Mouse (Mus musculus): ENCODE measurements around the gene Lrrc38. TPM values are rescaled to one million over a fixed set of nuclear protein-coding genes. Genes with fewer than 3 reads are reported as not detected.
A peak's percentile ranks its signal among the peaks of the same experiment; 100 is the strongest.

Gene Lrrc38
- 0.17 and 0.31 TPM in 2 replicates for polyA plus RNA-seq (2015; fragmentation: Nextera tagmentation; extraction: Ambion mirVana)

- peak; percentile 72 for ATAC-seq (replicated peaks; ENCODE audit: low FRiP score)
- Histone ChIP-seq H3K36me3 (no peaks in the 10 kb centered on the region), H3K9ac (peak within 1 kb of the TSS; percentile 32; the same call in 1 of the 2 replicates), H3K27ac (no peak within 1 kb of the TSS), H3K4me2 (peak within 1 kb of the TSS; percentile 94), H3K4me1 (peaks cover 15% of the 10 kb centered on the region), H3K9me3 (replicated peaks) (no peaks in the 10 kb centered on the region), H3K4me3 (replicated peaks) (peak within 1 kb of the TSS; percentile 50), H3K27me3 (peaks cover 61% of the 10 kb centered on the region)
- WGBS: 1% methylated on average over 19 of the region's 19 CpGs
Measured at GRCm38 (mm10) chr4:143349484-143349906, at the start of gene Lrrc38. Gene Lrrc38 (plus strand): TSS chr4:143349757.

- no peak for ATAC-seq (replicated peaks; ENCODE audit: low FRiP score)
- Histone ChIP-seq H3K4me1 (peaks cover 61% of the 10 kb centered on the region), H3K4me3 (replicated peaks) (peak overlapping the region; percentile 49), H3K9me3 (replicated peaks) (no peaks in the 10 kb centered on the region), H3K36me3 (no peaks in the 10 kb centered on the region), H3K27ac (peak overlapping the region; percentile 48; the same call in 1 of the 2 replicates), H3K9ac (peak overlapping the region; percentile 39), H3K27me3 (peaks cover 7% of the 10 kb centered on the region; the same call in 1 of the 2 replicates), H3K4me2 (peak overlapping the region; percentile 66)
- 8% methylated on average over 12 of the region's 12 CpGs for WGBS
Measured at GRCm38 (mm10) chr4:143300113-143300688, 49.4 kb upstream of the Lrrc38 start.

- Histone ChIP-seq H3K4me1 (peaks cover 53% of the 10 kb centered on the region), H3K36me3 (no peaks in the 10 kb centered on the region), H3K27ac (no peak overlapping the region), H3K4me2 (peak overlapping the region; percentile 66), H3K4me3 (replicated peaks) (peak overlapping the region; percentile 49), H3K9me3 (replicated peaks) (no peaks in the 10 kb centered on the region), H3K9ac (no peak overlapping the region), H3K27me3 (peaks cover 7% of the 10 kb centered on the region; the same call in 1 of the 2 replicates)
- 24% methylated on average over 5 of the region's 5 CpGs for WGBS
- ATAC-seq (replicated peaks; ENCODE audit: low FRiP score): no peak
Measured at GRCm38 (mm10) chr4:143301042-143301441, 48.5 kb upstream of the Lrrc38 start.

DNA sequence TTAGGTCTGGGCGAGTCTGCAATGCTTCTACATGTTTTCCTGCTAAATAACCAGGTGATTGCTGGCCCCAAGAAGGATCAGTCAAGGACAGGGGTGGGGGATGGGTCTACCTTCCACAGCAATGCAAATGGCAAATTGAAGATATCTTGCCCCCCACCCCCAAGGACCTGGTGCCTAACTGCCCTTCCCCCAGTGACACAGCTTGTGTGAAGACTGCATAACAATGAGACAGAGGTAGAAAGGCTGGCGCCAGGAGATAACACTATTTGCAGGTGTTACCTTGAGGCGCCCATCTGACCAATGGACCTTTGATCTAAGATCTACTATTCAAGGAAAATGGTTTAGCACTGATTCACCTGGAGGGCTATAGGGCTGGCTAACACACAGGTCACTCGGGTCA lies 47.7 kb upstream of the Lrrc38 start:
- Histone ChIP-seq H3K27me3 (peaks cover 7% of the 10 kb centered on the region; the same call in 1 of the 2 replicates), H3K4me2 (no peak overlapping the region), H3K9me3 (replicated peaks) (no peaks in the 10 kb centered on the region), H3K36me3 (no peaks in the 10 kb centered on the region), H3K4me1 (peaks cover 46% of the 10 kb centered on the region), H3K9ac (no peak overlapping the region), H3K4me3 (replicated peaks) (no peak overlapping the region), H3K27ac (no peak overlapping the region)
- 60% methylated on average over 4 of the region's 4 CpGs for WGBS
- ATAC-seq (replicated peaks; ENCODE audit: low FRiP score): no peak

DNA sequence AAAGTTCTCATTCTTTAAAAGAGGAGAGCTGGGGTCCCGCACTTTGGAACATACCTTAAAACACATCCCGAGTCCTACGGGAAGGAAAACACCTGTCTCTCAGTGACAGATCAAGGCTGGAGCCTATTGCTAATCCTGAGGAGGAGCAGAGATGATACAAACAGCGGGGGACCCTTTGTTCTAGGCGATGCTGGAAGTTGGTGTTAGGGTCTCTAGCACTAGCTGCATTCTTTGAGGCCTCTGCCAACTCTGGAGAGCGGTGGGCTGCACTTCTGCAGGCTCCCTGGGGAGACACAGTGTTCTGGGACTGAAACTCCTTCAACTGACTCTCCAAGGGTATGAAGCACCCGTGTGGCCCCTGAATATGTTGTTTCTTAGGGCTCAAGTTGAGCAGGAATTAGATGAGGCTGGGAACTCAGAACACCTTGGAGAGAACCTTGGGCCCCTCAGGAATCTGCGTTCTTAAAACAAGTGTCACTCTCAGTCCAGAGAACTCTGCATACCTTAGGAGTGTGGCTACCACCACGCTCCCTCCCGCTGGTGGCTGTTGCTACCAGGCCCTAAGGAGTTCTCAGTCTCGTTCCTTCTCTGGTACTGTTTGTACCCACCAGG lies 47.2 kb upstream of the Lrrc38 start:
- Histone ChIP-seq H3K27ac (no peak overlapping the region), H3K4me3 (replicated peaks) (no peak overlapping the region), H3K4me1 (peaks cover 41% of the 10 kb centered on the region), H3K36me3 (no peaks in the 10 kb centered on the region), H3K9me3 (replicated peaks) (no peaks in the 10 kb centered on the region), H3K27me3 (peaks cover 7% of the 10 kb centered on the region; the same call in 1 of the 2 replicates), H3K9ac (no peak overlapping the region), H3K4me2 (no peak overlapping the region)
- no peak for ATAC-seq (replicated peaks; ENCODE audit: low FRiP score)
- 65% methylated on average over 11 of the region's 11 CpGs for WGBS

DNA sequence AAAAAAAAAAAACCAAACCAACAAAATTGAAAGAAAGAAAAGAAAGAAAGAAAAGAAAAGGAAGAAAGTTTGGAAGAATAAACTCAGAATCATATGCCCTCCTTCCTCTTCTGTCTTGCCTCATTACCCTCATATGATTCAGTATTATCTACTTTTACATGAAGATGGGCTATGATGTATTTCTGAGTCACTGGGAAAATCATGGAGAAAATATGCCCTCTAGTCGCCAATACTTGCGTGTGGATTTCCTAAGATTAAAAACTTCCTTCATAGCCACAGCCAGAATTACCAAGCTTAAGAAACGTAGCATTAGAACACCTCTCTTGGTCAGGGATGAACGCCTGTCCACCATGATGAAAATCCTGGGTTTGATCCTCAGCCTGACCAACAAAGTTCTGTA lies 44.5 kb upstream of the Lrrc38 start:
- ATAC-seq (replicated peaks; ENCODE audit: low FRiP score): no peak
- Histone ChIP-seq H3K4me1 (peaks cover 20% of the 10 kb centered on the region), H3K36me3 (no peaks in the 10 kb centered on the region), H3K4me2 (no peak overlapping the region), H3K9ac (no peak overlapping the region), H3K9me3 (replicated peaks) (no peaks in the 10 kb centered on the region), H3K27me3 (peaks cover 5% of the 10 kb centered on the region; the same call in 1 of the 2 replicates), H3K27ac (no peak overlapping the region), H3K4me3 (replicated peaks) (no peak overlapping the region)
- WGBS: 90% methylated on average over 4 of the region's 4 CpGs

- no peak overlapping the region for H3K4me3 ChIP-seq (replicated peaks)
- 53% methylated on average over 5 of the region's 5 CpGs for WGBS
- H3K27me3 ChIP-seq: no peaks in the 10 kb centered on the region
- H3K4me1 ChIP-seq: peaks cover 9% of the 10 kb centered on the region
- no peak for ATAC-seq (replicated peaks; ENCODE audit: low FRiP score)
- no peak overlapping the region for H3K27ac ChIP-seq
- H3K9me3 ChIP-seq (replicated peaks): no peaks in the 10 kb centered on the region
- H3K4me2 ChIP-seq: no peak overlapping the region
- no peak overlapping the region for H3K9ac ChIP-seq
- no peaks in the 10 kb centered on the region for H3K36me3 ChIP-seq
Measured at GRCm38 (mm10) chr4:143305987-143306772, 43.4 kb upstream of the Lrrc38 start.

- H3K4me1 ChIP-seq: no peaks in the 10 kb centered on the region
- no peak overlapping the region for H3K4me3 ChIP-seq (replicated peaks)
- H3K27me3 ChIP-seq: no peaks in the 10 kb centered on the region
- ATAC-seq (replicated peaks; ENCODE audit: low FRiP score): no peak
- no peak overlapping the region for H3K9ac ChIP-seq
- no peak overlapping the region for H3K27ac ChIP-seq
- no peaks in the 10 kb centered on the region for H3K9me3 ChIP-seq (replicated peaks)
- 63% methylated on average over 2 of the region's 2 CpGs for WGBS
- H3K4me2 ChIP-seq: no peak overlapping the region
- no peaks in the 10 kb centered on the region for H3K36me3 ChIP-seq
Measured at GRCm38 (mm10) chr4:143311341-143311740, 38.2 kb upstream of the Lrrc38 start.

DNA sequence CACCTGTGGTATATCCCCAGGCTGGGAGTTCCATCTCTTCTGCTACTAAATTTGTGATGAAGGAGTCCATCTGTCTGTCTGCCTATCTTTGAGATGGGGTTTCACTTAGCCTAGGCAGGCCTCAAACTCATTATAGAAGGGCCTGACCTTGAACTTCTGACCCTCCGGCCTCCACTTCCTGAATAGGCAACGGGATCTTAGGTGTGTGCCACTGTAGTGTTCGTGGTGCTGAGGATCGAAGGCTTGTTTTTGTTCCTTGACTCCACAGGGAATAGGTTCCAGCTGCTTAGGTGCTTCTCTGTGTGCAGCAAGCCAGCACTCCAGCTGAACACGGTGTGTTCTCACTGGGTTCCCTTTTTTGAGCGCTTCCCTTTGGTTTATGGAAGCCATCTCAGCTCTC lies 36.3 kb upstream of the Lrrc38 start:
- no peaks in the 10 kb centered on the region for H3K4me1 ChIP-seq
- WGBS: 56% methylated on average over 6 of the region's 6 CpGs

GRCm38 (mm10) chr4:143324176-143324924 lies 25.2 kb upstream of the Lrrc38 start:
- Histone ChIP-seq H3K4me1 (peaks cover 10% of the 10 kb centered on the region; the same call in 1 of the 2 replicates), H3K27ac (no peak overlapping the region), H3K27me3 (no peaks in the 10 kb centered on the region), H3K36me3 (no peaks in the 10 kb centered on the region), H3K4me3 (replicated peaks) (no peak overlapping the region), H3K9ac (no peak overlapping the region), H3K9me3 (replicated peaks) (no peaks in the 10 kb centered on the region), H3K4me2 (peak overlapping the region; percentile 61)
- WGBS: 15% methylated on average over 9 of the region's 11 CpGs
- peak; percentile 44; the same call in 1 of the 2 replicates for ATAC-seq (replicated peaks; ENCODE audit: low FRiP score)

More for the DNA sequence above, 36.3 kb upstream of the Lrrc38 start:
- ATAC-seq (replicated peaks; ENCODE audit: low FRiP score): no peak
- Histone ChIP-seq H3K27ac (no peak overlapping the region), H3K36me3 (no peaks in the 10 kb centered on the region), H3K9me3 (replicated peaks) (no peaks in the 10 kb centered on the region), H3K27me3 (no peaks in the 10 kb centered on the region), H3K4me3 (replicated peaks) (no peak overlapping the region), H3K9ac (no peak overlapping the region), H3K4me2 (no peak overlapping the region)

GRCm38 (mm10) chr4:143324925-143325624 lies 24.5 kb upstream of the Lrrc38 start:
- Histone ChIP-seq H3K4me2 (peak overlapping the region; percentile 61), H3K27me3 (no peaks in the 10 kb centered on the region), H3K4me3 (replicated peaks) (peak overlapping the region; percentile 35), H3K36me3 (no peaks in the 10 kb centered on the region), H3K4me1 (peaks cover 11% of the 10 kb centered on the region; the same call in 1 of the 2 replicates), H3K9me3 (replicated peaks) (no peaks in the 10 kb centered on the region), H3K9ac (no peak overlapping the region), H3K27ac (no peak overlapping the region)
- WGBS: 16% methylated on average over 15 of the region's 15 CpGs
- ATAC-seq (replicated peaks; ENCODE audit: low FRiP score): peak; percentile 31; the same call in 1 of the 2 replicates

Data from kidney, embryonic 15.5 days (tissue).